Mouse (Mus musculus) stomach, postnatal 0 days (tissue): Measurements from ENCODE around the gene Plxna2. TPM values are rescaled to one million over a fixed set of nuclear protein-coding genes. Genes with fewer than 3 reads are reported as not detected.

ENCODE experiments used
- ATAC-seq: fragments of 200-750 bp; cut with Nextera tagmentation; 2 replicates; pipeline ENCODE4 v1.8.0; 2017; ENCODE audit not compliant: low FRiP score, low TSS enrichment
- DNase-seq: peaks from one replicate; pipeline ENCODE4 v3.0.0-alpha.2; 2016; ENCODE audit warnings: low spot score
- H3K27ac ChIP-seq: fragments of 300-500 bp; sonication (generic); replicated peaks from 2 replicates; pipeline ENCODE4 v1.5.1; 2014; ENCODE audit warnings: mild to moderate bottlenecking, control low read depth
- H3K27me3 ChIP-seq: fragments of 300-500 bp; sonication (generic); 2 replicates; pipeline ENCODE4 v1.6.1; 2014; ENCODE audit warnings: low read length; ENCODE audit not compliant: control insufficient read depth, insufficient read depth
- H3K36me3 ChIP-seq: fragments of 300-500 bp; sonication (generic); 2 replicates; pipeline ENCODE4 v1.6.1; 2014; ENCODE audit warnings: low read length, mixed read lengths; ENCODE audit not compliant: control insufficient read depth, insufficient read depth
- H3K4me1 ChIP-seq: fragments of 300-500 bp; sonication (generic); replicated peaks from 2 replicates; pipeline ENCODE4 v1.6.1; 2014; ENCODE audit warnings: antibody characterized with exemption; ENCODE audit not compliant: control insufficient read depth, insufficient read depth
- H3K4me2 ChIP-seq: fragments of 300-500 bp; sonication (generic); replicated peaks from 2 replicates; pipeline ENCODE4 v1.6.1; 2014; ENCODE audit warnings: low read depth, mild to moderate bottlenecking, control low read depth, moderate library complexity
- H3K4me3 ChIP-seq: fragments of 300-500 bp; sonication (generic); 2 replicates; pipeline ENCODE4 v1.5.1; 2014; ENCODE audit warnings: low read depth, low read length, control low read depth
- H3K9ac ChIP-seq: fragments of 300-500 bp; sonication (generic); 2 replicates; pipeline ENCODE4 v1.6.1; 2014; ENCODE audit warnings: mild to moderate bottlenecking, low read length, control low read depth, mixed read lengths
- H3K9me3 ChIP-seq: fragments of 300-500 bp; sonication (generic); 2 replicates; pipeline ENCODE4 v1.6.1; 2016; ENCODE audit warnings: low read length; ENCODE audit not compliant: control insufficient read depth
- CTCF ChIP-seq: IDR thresholded peaks from 2 replicates; pipeline ENCODE4 v1.5.1; 2016; ENCODE audit warnings: antibody characterized with exemption, low read depth, mild to moderate bottlenecking, moderate library complexity
- EP300 ChIP-seq: optimal IDR thresholded peaks from 2 replicates; pipeline ENCODE3; 2016; ENCODE audit warnings: antibody characterized with exemption
- WGBS: fragments of 180-500 bp; shearing (Covaris S2); extraction: QIAGEN DNeasy Blood & Tissue Kit; methylation state at CpG from one replicate; pipeline ENCODE4 v1.1.7; 2014; 5-methylcytosine and 5-hydroxymethylcytosine counted together
- polyA plus RNA-seq: library from polyadenylated mRNA; unstranded; fragments of >200 nt; fragmentation: Nextera tagmentation; extraction: Ambion mirVana; gene quantifications from 2 replicates; pipeline ENCODE4 v1.2.1, GENCODE M21; 2015

Plxna2 gene
- polyA plus RNA-seq, 1 experiment from 2014 or later = 3.5 TPM

DNA sequence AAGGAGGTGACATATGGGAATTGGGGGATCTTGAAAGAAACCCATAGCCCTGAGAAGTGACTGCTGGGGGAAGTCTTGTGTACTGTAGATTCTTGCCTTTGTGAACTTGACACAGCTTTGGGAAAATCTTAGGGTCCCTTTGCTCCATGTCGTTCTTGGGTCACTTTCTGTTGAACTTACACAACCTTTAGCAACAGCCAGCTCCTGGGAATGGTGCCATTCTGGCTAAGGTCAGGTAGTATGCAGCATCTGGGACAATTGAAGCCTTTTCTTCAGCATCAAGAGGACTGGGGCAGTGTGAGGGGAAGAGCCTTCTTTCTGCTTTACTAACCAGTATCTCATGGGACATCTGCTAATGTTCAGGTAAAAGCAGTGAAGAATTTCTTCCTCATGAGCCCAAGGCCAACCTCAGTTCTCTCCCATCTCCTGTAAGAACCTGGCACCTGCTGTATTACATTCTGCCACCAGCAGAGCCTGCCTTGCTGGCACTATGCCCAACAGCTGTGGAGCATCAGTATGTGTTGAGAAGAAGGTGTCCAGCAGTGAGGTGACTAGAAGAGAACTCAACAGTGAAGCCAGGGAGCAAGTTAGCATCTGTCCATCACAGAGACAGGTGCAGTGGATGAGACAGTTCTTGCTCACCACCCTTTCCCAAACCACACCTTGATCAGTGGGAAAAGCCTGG, 86.3 kb downstream of the Plxna2 start:
- Histone ChIP-seq H3K4me2 (no peak overlapping the region), H3K9ac (no peak overlapping the region), H3K27ac (no peak overlapping the region), H3K36me3 (no peaks in the 10 kb centered on the region), H3K9me3 (no peaks in the 10 kb centered on the region), H3K27me3 (no peaks in the 10 kb centered on the region), H3K4me1 (no peaks in the 10 kb centered on the region), H3K4me3 (no peak overlapping the region)
- WGBS = 90% methylated on average over 1 of the region's 1 CpGs
- DNase-seq (no peak), ATAC-seq (no peak)
- TF ChIP-seq EP300 (no peak), CTCF (no peak)

DNA sequence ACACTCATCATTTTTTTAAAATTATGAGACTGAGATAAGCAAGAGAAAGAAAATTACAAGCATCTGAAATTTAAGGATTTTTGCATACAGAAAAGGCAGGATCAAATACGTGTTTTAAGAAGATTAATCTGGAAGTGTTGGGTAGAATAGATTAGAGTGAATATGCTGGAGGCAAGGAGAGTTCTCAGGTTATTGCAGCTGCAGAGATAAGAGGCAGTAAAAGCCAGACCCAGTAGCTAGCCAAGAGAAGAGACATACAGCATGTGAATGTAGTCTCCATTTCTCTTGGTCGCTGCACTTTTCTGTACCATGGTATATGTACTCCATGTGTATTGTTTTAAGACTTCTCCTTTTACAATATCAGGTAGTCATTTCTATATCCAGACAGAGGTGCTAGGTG, 88.5 kb downstream of the Plxna2 start:
- no peak overlapping the region for H3K4me2 ChIP-seq
- no peak overlapping the region for H3K9ac ChIP-seq
- TF ChIP-seq EP300 = no peak
- TF ChIP-seq CTCF = no peak
- DNase-seq (no peak), ATAC-seq (no peak)
- WGBS = 68% methylated on average over 2 of the region's 2 CpGs
- no peak overlapping the region for H3K27ac ChIP-seq
- H3K4me3 ChIP-seq = no peak overlapping the region
- no peaks in the 10 kb centered on the region for H3K9me3 ChIP-seq
- H3K4me1 ChIP-seq = no peaks in the 10 kb centered on the region
- no peaks in the 10 kb centered on the region for H3K36me3 ChIP-seq
- H3K27me3 ChIP-seq = no peaks in the 10 kb centered on the region

DNA sequence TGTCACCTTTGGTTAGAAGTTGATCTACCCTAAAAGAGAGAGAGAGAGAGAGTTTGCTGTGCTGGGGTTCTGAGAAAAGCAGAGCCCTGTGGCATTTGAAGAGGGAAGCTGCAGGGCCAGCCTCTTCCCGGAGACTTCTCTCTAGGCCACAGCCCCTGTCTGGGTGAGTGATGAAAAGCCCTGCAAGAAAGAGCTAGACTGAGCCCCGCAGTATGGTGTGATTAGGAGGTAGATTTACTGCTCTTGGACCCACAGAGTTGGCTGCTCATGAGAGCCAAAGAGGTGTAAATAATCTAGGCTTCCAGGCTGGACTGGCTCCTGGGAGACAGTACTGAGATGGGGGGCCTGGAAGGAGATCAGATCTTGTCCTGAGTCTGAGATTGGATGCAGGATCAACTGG, 94.4 kb downstream of the Plxna2 start:
- no peak for ATAC-seq
- H3K27ac ChIP-seq = no peak overlapping the region
- no peaks in the 10 kb centered on the region for H3K9me3 ChIP-seq
- H3K9ac ChIP-seq = no peak overlapping the region
- H3K36me3 ChIP-seq = no peaks in the 10 kb centered on the region
- 18% methylated on average over 2 of the region's 2 CpGs for WGBS
- no peak for DNase-seq
- H3K27me3 ChIP-seq = no peaks in the 10 kb centered on the region
- TF ChIP-seq CTCF = no peak
- no peak for TF ChIP-seq EP300
- no peak overlapping the region for H3K4me3 ChIP-seq
- H3K4me2 ChIP-seq = no peak overlapping the region
- no peaks in the 10 kb centered on the region for H3K4me1 ChIP-seq

DNA sequence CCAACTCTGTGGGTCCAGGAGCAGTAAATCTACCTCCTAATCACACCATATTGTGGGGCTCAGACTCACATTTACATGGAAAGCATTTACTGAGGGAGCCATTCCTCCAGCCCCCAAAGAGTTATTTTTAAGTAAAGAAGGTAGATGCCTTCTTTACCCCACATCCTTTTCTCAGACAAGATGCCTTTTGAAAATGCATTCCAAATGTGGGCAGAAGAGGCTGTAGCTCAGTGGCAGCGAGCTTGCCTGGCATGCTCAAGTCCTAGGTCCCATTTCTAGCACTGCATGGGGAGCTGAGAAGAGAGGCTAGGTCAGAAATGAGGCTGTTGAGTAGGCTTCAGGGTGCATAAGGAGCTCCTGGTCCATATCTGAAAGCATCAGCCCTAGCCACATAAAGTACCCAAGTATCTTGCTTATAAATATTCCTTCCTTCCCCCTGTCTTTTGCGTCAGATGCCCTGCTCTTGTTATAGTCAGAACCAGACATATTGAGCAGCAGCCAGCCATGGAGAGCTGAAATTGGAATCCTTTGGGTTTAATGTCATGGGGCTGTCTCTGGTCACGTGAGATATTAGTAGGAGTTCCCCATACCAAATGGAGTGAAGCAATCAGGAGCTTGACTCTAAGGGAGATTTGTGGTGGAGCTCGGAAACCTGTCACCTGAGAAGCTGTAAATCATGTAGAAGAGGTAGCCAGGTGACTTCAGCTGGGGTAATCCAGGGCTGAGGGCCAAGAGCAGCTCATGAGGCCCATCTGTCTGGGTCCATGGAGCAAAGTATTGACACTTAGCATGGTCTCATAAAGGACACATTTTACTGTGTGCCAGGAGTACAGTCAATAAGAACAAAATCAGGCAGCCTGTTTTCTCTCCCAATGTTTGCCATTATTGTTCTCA, 96.4 kb downstream of the Plxna2 start:
- Histone ChIP-seq H3K4me1 (no peaks in the 10 kb centered on the region), H3K9ac (no peak overlapping the region), H3K4me3 (no peak overlapping the region), H3K9me3 (no peaks in the 10 kb centered on the region), H3K27me3 (no peaks in the 10 kb centered on the region), H3K4me2 (no peak overlapping the region), H3K27ac (no peak overlapping the region), H3K36me3 (no peaks in the 10 kb centered on the region)
- 83% methylated on average over 4 of the region's 4 CpGs for WGBS
- no peak for TF ChIP-seq EP300
- no peak for TF ChIP-seq CTCF
- DNase-seq (no peak), ATAC-seq (no peak)

DNA sequence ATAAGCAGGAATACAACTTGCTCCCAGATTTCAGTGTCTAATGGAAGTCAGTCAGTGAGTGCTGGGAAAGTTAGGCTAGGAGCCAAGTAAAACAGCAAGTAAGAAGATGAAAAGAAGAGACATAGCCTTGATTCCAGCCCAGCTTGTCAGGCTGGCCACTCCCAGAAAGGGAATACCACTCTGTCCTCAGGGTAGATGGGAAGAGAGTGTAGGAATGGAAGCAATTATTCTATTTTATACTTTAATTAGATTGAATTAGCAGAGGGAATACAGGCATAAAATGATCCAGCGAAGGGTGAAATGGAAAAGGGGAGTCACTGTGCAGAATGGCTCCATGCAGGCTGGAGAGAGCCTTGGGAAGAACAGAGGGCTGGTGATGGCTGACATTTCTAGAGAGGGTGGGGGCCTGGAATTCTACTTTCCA, 99.4 kb downstream of the Plxna2 start:
- 93% methylated on average over 1 of the region's 1 CpGs for WGBS
- Histone ChIP-seq H3K4me3 (no peak overlapping the region), H3K27ac (no peak overlapping the region), H3K4me2 (no peak overlapping the region), H3K9ac (no peak overlapping the region), H3K9me3 (no peaks in the 10 kb centered on the region), H3K4me1 (no peaks in the 10 kb centered on the region), H3K27me3 (no peaks in the 10 kb centered on the region), H3K36me3 (no peaks in the 10 kb centered on the region)
- no peak for DNase-seq
- TF ChIP-seq CTCF (no peak), EP300 (no peak)
- no peak for ATAC-seq

DNA sequence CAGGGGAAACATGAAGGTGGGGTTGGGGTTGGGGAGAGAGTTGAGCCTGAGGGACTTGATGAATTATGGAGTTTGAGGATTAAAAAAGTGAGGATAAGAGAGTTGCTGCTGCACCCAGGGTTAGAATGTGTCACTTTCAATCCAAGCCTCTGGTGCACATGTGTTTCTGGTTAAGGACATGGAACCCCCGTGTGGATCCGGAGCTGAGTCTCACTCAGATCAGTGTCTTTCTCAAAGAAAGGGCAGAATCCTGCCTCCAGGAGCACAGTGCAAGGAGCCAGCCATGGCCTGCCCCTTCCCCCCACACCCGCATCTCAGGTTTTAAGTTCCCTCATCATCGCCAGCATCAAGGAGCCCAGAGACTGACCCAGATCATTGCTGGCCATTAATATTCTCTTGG, 102.4 kb downstream of the Plxna2 start:
- no peak for ATAC-seq
- TF ChIP-seq EP300 (no peak), CTCF (no peak)
- 68% methylated on average over 4 of the region's 4 CpGs for WGBS

More for the DNA sequence above, 102.4 kb downstream of the Plxna2 start:
- Histone ChIP-seq H3K4me3 (no peak overlapping the region), H3K27ac (no peak overlapping the region), H3K4me2 (no peak overlapping the region), H3K4me1 (no peaks in the 10 kb centered on the region), H3K9ac (no peak overlapping the region), H3K27me3 (no peaks in the 10 kb centered on the region), H3K36me3 (no peaks in the 10 kb centered on the region), H3K9me3 (no peaks in the 10 kb centered on the region)
- no peak for DNase-seq
